Mouse (Mus musculus) liver, embryonic 14.5 days (tissue): ENCODE results near the gene Bcs1l. TPM values are rescaled to one million over a fixed set of nuclear protein-coding genes. Genes with fewer than 3 reads are reported as not detected.
A peak's percentile ranks its signal among the peaks of the same experiment; 100 is the strongest.

Experiments used
- ATAC-seq: fragments of 200-750 bp; cut with Nextera tagmentation; 2 replicates; pipeline ENCODE4 v1.8.0; 2017; ENCODE audit warnings: moderate number of reproducible peaks, mild to moderate bottlenecking, moderate library complexity; ENCODE audit not compliant: insufficient read depth
- DNase-seq, 3 experiments: peaks; one replicate each; pipeline ENCODE4 v3.0.0-alpha.2; 2012 to 2013; ENCODE audit warnings: low read depth in 3 of 3, low spot score in 3 of 3
- H3K27ac ChIP-seq: fragments of 300-500 bp; sonication (generic); 2 replicates; pipeline ENCODE4 v1.5.1; 2014; ENCODE audit warnings: moderate library complexity, mild to moderate bottlenecking, control low read depth, inconsistent platforms
- H3K27me3 ChIP-seq: fragments of 300-500 bp; sonication (generic); 2 replicates; pipeline ENCODE4 v1.6.1; 2014; ENCODE audit warnings: mild to moderate bottlenecking, low read length, moderate library complexity; ENCODE audit not compliant: control insufficient read depth, insufficient read depth
- H3K36me3 ChIP-seq: fragments of 300-500 bp; sonication (generic); replicated peaks from 2 replicates; pipeline ENCODE4 v1.6.1; 2014; ENCODE audit warnings: low read depth; ENCODE audit not compliant: control insufficient read depth, insufficient read depth
- H3K4me1 ChIP-seq, 2 experiments: fragments of 200-500 bp in 1 of 2; fragments of 300-500 bp in 1 of 2; sonication (generic) in 1 of 2; replicated peaks; 2 replicates each; pipeline ENCODE4 v1.6.1; 2012 to 2014; ENCODE audit warnings: antibody characterized with exemption in 1 of 2, inconsistent platforms in 1 of 2, low read length in 1 of 2; ENCODE audit not compliant: control insufficient read depth in 2 of 2, insufficient read depth in 2 of 2
- H3K4me2 ChIP-seq: fragments of 300-500 bp; sonication (generic); 2 replicates; pipeline ENCODE4 v1.6.1; 2014; ENCODE audit warnings: low read depth, mild to moderate bottlenecking, control low read depth, moderate library complexity
- H3K4me3 ChIP-seq, 2 experiments: fragments of 200-500 bp in 1 of 2; fragments of 300-500 bp in 1 of 2; sonication (generic) in 1 of 2; 2 replicates each; pipeline ENCODE4 v1.5.1; 2012 to 2014; ENCODE audit warnings: low read depth in 2 of 2, low read length in 2 of 2, mild to moderate bottlenecking in 2 of 2, control low read depth in 1 of 2, inconsistent platforms in 1 of 2, moderate library complexity in 1 of 2; ENCODE audit not compliant: insufficient read depth in 1 of 2
- H3K9ac ChIP-seq: fragments of 300-500 bp; sonication (generic); replicated peaks from 2 replicates; pipeline ENCODE4 v1.6.1; 2014; ENCODE audit warnings: mild to moderate bottlenecking, control low read depth, moderate library complexity
- H3K9me3 ChIP-seq: fragments of 300-500 bp; sonication (generic); 2 replicates; pipeline ENCODE4 v1.6.1; 2016; ENCODE audit warnings: low read length, mixed read lengths; ENCODE audit not compliant: control insufficient read depth
- CTCF ChIP-seq: IDR thresholded peaks from 2 replicates; pipeline ENCODE4 v1.5.1; 2016; ENCODE audit warnings: antibody characterized with exemption, low read depth, control low read depth
- EP300 ChIP-seq: IDR thresholded peaks from 2 replicates; pipeline ENCODE4 v1.6.1; 2016; ENCODE audit warnings: antibody characterized with exemption, low read depth
- WGBS: fragments of 180-500 bp; shearing (Covaris S2); extraction: QIAGEN DNeasy Blood & Tissue Kit; methylation state at CpG from one replicate; pipeline ENCODE4 v1.1.7; 2014; ENCODE audit not compliant: insufficient replicate concordance; 5-methylcytosine and 5-hydroxymethylcytosine counted together
- polyA plus RNA-seq, 2 experiments: library from polyadenylated mRNA; depleted of rRNA in 1 of 2; stranded (reverse) in 1 of 2; unstranded in 1 of 2; fragments of >200 nt; fragmentation: Nextera tagmentation in 1 of 2; extraction: Ambion mirVana in 1 of 2; gene quantifications; 2 replicates each; pipeline versions ENCODE4 v1.2.1 to v1.2.3; 2012 to 2014

Bcs1l gene
- polyA plus RNA-seq (2012; rRNA removed) (9.2 and 9.5 TPM in 2 replicates), polyA plus RNA-seq (2014; fragmentation: Nextera tagmentation; extraction: Ambion mirVana) (9.1 and 10.2 TPM in 2 replicates)

- Histone ChIP-seq H3K4me1 (peaks cover 19 to 22% of the 10 kb centered on the region in 2 experiments), H3K36me3 (peaks cover 6% of the 10 kb centered on the region; the same call in 1 of the 2 replicates), H3K9me3 (no peaks in the 10 kb centered on the region), H3K27me3 (no peaks in the 10 kb centered on the region), H3K9ac (peak within 1 kb of the TSS; percentile 66), H3K4me3 (peak within 1 kb of the TSS; percentile 73 to 99), H3K27ac (peak within 1 kb of the TSS; percentile 64), H3K4me2 (peak within 1 kb of the TSS; percentile 99)
- DNase-seq, result peak; percentile 93 to 96 (median 95)
- under 1% methylated on average over 48 of the region's 48 CpGs for WGBS
- no peak for TF ChIP-seq EP300
- peak; percentile 37 for TF ChIP-seq CTCF
- peak; percentile 95 for ATAC-seq
Measured at GRCm38 (mm10) chr1:74587773-74588445, at the start of gene Bcs1l, which contains the start of gene Zfp142. Bcs1l (plus strand) TSS chr1:74588289. Zfp142 (minus strand) TSS chr1:74588246.

- Histone ChIP-seq H3K36me3 (no peaks in the 10 kb centered on the region), H3K27ac (no peak overlapping the region), H3K4me1 (no peaks in the 10 kb centered on the region), H3K27me3 (no peaks in the 10 kb centered on the region), H3K4me3 (no peak overlapping the region), H3K9ac (no peak overlapping the region), H3K9me3 (no peaks in the 10 kb centered on the region), H3K4me2 (no peak overlapping the region)
- ATAC-seq (no peak), DNase-seq (no peak)
- TF ChIP-seq EP300, result no peak
- no peak for TF ChIP-seq CTCF
Measured at GRCm38 (mm10) chr1:74538650-74539049, 49.4 kb upstream of the Bcs1l start.

GRCm38 (mm10) chr1:74542451-74542961 lies 45.6 kb upstream of the Bcs1l start, which contains the start of gene Plcd4:
Plcd4 (plus strand) TSS chr1:74542888.
- H3K27ac ChIP-seq, result no peak within 1 kb of the TSS
- H3K36me3 ChIP-seq, result no peaks in the 10 kb centered on the region
- ATAC-seq (no peak), DNase-seq (no peak)
- no peaks in the 10 kb centered on the region for H3K4me1 ChIP-seq
- no peak within 1 kb of the TSS for H3K4me3 ChIP-seq
- no peak within 1 kb of the TSS for H3K9ac ChIP-seq
- no peak within 1 kb of the TSS for H3K4me2 ChIP-seq
- H3K9me3 ChIP-seq, result no peaks in the 10 kb centered on the region
- TF ChIP-seq EP300 (no peak), CTCF (no peak)
- H3K27me3 ChIP-seq, result no peaks in the 10 kb centered on the region
- 10% methylated on average over 6 of the region's 6 CpGs for WGBS

- no peak for ATAC-seq
- no peaks in the 10 kb centered on the region for H3K27me3 ChIP-seq
Measured at GRCm38 (mm10) chr1:74544184-74544583, 43.9 kb upstream of the Bcs1l start, which contains the start of gene Usp37. Usp37 (minus strand) TSS chr1:74544284.

GRCm38 (mm10) chr1:74559061-74559460 lies 29.0 kb upstream of the Bcs1l start:
- Histone ChIP-seq H3K27me3 (no peaks in the 10 kb centered on the region), H3K4me3 (no peak overlapping the region), H3K36me3 (no peaks in the 10 kb centered on the region), H3K27ac (no peak overlapping the region), H3K4me1 (no peaks in the 10 kb centered on the region), H3K9me3 (no peaks in the 10 kb centered on the region), H3K9ac (no peak overlapping the region), H3K4me2 (no peak overlapping the region)
- DNase-seq (no peak), ATAC-seq (no peak)
- WGBS, result 54% methylated on average over 5 of the region's 5 CpGs
- no peak for TF ChIP-seq CTCF
- TF ChIP-seq EP300, result no peak

More at GRCm38 (mm10) chr1:74544184-74544583, 43.9 kb upstream of the Bcs1l start, which contains the start of gene Usp37:
- no peak for DNase-seq
- WGBS, result 57% methylated on average over 4 of the region's 4 CpGs
- Histone ChIP-seq H3K9ac (no peak within 1 kb of the TSS), H3K4me3 (no peak within 1 kb of the TSS), H3K36me3 (no peaks in the 10 kb centered on the region), H3K9me3 (no peaks in the 10 kb centered on the region), H3K4me2 (no peak within 1 kb of the TSS), H3K4me1 (no peaks in the 10 kb centered on the region), H3K27ac (no peak within 1 kb of the TSS)
- TF ChIP-seq EP300 (no peak), CTCF (no peak)
